Mouse (Mus musculus) hematopoietic stem cell, adult 5-6 weeks (primary cell): ENCODE measurements at regions not wholly inside any gene's neighbourhood (a gene's known extent, or its start where the extent isn't known, plus 50 kb on each side); places are given as distances from the start of the nearest gene placed in this dataset.

Source experiments
- ATAC-seq, 2 experiments: fragments of 125-278 bp in 1 of 2; replicated peaks in 1 of 2; 2 replicates each; pipeline ENCODE4 v1.8.0; 2016 to 2017; ENCODE audit warnings: inconsistent platforms in 2 of 2, mild to moderate bottlenecking in 2 of 2, moderate number of reproducible peaks in 2 of 2, low read depth in 1 of 2, moderate TSS enrichment in 1 of 2; ENCODE audit not compliant: low FRiP score in 2 of 2, poor library complexity in 2 of 2, severe bottlenecking in 2 of 2, insufficient read depth in 1 of 2, low TSS enrichment in 1 of 2

- no peak for ATAC-seq
Observed at GRCm38 (mm10) chr5:132760396-132760795, 217.3 kb upstream of the Auts2 start.

DNA sequence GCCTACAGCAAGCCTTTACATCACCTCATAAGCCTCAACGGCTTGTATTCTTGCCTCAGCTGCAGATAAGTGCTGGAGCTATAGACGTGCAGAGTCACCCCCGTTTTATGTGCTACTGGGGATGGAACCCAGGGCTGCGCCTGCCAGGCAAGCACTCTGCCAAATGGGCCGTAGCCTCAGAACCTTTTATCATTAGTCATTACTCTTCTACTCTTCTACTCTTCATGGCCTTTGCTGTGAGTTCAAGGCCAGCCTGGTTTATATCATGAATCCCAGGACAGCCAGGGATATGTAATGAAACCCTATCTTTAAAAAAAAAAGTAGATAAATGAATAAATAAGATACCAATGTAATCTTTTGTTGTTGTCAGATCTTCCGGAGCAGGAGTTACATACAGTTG is 216.6 kb upstream of the Auts2 start:
- ATAC-seq = no peak

GRCm38 (mm10) chr5:132758941-132759340 is 215.8 kb upstream of the Auts2 start:
- ATAC-seq = no peak

DNA sequence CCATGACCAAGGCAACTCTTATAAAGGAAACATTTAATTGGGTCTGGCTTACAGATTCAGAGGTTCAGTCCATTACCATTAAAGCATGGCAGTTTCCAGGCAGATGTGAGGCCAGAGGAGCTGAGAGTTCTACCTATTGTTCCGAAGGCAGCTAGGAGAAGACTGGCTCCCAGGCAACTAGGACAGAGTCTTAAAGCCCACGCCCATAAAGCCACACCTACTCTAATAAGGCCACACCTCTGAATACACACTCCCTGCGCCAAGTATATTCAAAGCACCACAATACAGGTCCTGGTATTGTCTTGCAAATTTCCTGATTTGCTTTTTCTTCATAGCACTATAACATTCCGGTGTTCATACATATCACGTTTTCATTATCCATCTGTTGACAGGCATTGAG is 194.8 kb upstream of the Auts2 start:
- ATAC-seq = no peak

DNA sequence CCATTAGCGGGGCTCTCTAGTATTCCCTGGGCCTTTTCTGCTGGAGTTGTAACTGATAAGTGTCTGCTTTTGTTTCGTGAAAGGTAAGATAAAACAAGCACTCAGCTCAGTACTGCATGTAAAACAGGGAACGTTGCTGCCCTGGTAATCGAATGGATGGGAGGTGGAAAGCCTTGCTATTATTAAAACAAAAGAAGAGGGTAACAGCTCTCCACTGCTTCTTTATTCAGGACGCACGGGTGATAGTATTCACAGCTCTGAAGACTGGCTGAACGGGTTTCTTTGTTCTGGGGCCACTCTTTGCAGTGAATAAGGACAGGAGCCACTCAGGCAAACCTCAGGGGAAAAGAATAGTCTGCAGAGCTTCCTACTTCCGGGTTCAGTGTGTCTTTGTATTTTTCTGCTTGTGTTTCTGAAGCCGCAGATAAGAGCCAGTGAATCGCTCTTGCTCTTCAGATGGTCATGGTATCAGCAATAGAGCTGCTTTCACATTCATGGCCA is 185.6 kb upstream of the Auts2 start:
- ATAC-seq = no peak

DNA sequence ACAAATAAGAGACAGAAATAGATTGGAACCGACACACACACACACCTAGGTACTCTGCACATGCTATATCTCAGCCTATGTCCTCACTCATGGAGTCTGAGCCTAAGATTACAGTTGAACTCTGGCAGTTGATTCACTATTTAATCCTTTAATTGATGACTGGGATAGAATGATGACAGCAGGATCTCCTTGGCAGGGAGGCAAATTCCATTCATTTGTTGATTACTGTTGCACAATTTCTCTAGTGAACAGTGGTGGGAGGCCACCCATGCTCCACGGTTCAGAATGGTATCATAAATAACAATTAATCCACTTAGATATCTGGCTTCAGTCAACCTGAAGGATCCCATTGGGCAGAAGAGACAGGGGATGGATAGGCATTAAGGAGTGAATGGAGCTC is 181.3 kb upstream of the Auts2 start:
- no peak for ATAC-seq

DNA sequence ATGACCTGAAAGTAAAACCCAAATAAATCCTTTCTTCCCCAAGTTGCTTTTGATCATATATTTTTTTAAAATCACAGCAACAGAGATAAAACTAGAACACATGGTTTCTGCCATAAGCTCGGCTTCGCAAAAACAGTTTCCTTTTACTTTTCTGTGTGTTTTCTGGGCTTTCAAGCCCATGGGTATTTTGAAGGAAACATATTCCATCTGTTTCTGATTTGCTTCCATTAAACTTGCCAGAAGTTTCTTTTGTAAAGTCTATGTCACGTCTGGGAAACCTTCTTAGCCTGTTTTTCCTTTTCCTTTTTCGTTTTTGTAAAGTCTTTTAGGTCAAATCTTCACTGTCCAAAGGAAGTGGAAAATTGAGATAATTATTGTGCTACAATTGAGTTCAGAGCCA is 167.2 kb upstream of the Auts2 start:
- no peak for ATAC-seq

DNA sequence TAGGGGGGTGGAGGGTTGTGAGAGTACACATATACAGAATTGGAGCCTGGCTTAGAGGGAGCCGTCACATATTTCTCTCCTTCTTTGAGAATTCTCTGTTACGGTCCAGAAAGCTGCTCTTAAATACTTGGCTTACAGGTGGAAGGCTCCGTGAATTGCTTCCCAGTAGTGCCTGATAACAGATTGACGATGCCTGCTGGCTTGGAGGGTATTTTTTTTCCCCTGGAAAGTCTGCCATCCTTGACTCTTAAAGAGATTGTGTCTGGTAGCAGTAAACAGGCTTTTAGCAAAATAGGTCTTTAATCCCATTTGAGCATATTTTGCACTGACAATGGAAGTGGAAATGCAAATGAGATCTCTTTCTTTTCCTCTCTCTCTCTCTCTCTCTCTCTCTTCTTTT is 164.4 kb upstream of the Auts2 start:
- no peak for ATAC-seq

DNA sequence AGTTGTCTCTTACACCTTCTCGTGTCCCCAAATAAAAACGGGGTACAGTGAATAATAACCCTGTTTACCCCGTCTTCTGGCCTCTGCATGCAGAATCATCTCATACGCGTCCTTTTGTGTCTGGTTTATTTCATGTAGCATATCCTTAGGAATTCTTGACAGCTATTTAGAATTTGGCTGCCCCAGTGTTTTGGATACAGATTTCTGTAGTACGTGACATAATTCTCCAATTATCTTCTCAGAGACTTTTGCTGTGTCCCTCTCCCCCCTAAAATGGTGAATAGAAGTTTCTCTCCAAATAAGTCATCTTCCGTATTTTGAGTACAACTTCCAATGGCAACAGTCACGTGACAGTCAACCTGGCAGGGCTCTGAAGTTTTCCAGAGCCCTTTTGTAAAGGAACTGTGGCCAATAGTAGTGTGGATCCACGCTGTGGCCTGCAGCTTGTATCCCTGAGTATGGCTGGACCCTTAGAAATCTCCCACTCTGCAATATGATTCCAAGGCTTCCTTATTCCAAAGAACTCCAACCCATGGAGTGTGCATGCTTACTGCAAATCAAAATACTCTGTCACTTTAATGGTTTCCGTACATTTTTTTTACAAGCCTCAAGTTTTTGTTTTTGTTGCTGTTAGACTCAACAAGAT is 160.4 kb upstream of the Auts2 start:
- no peak for ATAC-seq

- no peak for ATAC-seq
Observed at GRCm38 (mm10) chr5:132702573-132702972, 159.4 kb upstream of the Auts2 start.

DNA sequence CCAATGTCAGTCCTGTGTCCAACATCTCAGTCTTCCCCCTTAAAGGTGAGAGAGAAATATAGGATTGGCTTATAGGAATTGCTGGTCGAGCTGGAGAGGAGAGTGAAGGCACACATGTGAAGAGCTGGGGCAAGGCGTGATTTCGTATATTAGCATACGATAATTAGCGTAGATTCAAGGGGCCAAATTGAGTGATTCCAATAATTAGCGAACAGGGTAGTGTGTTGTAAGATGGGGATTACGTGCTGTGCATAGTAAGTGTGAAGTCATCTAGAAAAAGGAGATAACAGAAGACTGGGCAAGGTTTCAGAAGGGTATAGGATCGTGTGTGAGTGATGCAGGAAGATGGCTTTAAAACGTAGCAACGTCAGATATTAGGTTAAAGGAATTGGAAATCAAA is 147.6 kb upstream of the Auts2 start:
- ATAC-seq = no peak

DNA sequence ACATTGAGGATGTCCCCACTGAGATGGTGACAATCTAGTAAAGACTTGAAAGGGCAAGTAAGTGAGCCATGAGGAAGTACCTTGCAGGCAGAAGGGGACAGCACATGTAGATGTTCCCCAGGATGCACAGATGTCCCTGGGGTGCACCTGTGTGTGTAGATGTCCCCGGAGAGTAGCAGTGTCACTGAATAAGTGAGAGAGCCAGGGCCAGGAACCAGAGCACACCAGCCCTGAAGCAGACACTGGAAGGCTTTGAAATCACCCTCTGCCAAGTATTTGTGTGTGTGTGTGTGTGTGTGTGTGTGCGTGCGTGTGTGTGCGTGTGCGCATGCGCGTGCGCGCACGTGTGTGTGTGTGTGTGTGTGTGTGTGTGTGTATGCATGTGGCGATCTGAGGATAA is 132.1 kb upstream of the Auts2 start:
- no peak for ATAC-seq

GRCm38 (mm10) chr5:132673599-132674305 is 130.6 kb upstream of the Auts2 start:
- ATAC-seq = no peak

GRCm38 (mm10) chr5:132671496-132671895 is 128.4 kb upstream of the Auts2 start:
- ATAC-seq = no peak

GRCm38 (mm10) chr5:132667316-132667715 is 124.2 kb upstream of the Auts2 start:
- ATAC-seq = no peak

DNA sequence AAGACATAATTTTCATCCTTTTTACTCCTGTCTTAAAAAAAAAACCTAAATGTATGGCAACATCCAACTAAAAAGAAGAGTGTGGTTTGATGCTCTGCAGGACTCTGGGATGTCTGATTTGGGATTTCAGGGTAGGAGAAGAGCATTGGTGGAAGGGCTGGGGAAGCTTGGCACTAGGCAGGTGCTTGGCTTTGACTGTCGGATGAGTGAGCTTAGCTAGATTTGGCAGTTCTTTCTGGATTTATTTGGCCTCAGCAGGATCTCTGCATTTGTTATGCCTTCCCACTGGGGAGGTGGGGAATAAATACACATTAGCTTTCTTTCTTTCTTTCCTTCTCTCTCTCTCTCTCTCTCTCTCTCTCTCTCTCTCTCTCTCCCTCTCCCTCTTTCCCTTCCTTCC is 118.1 kb upstream of the Auts2 start:
- ATAC-seq = no peak

- no peak for ATAC-seq
Observed at GRCm38 (mm10) chr5:132660036-132660435, 116.9 kb upstream of the Auts2 start.

DNA sequence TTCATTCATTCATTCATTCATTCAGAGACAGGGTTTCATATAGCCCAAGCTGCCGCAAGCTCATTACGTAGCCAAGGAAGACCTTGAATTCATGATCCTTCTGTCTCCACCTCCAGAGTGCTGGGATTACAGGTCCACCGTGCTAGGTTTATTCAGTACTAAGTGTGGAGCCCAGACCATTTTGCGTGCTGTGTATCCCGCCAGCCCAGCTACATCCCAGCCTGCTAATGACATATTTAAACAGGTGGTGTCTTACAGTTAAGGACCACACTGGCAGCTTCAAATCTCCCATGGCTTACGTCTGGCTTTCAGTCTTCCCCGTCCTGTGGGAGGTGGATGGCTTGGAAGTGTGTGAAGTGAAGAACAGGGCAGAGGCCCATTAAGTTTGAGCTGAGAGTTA is 111.2 kb upstream of the Auts2 start:
- ATAC-seq = no peak

DNA sequence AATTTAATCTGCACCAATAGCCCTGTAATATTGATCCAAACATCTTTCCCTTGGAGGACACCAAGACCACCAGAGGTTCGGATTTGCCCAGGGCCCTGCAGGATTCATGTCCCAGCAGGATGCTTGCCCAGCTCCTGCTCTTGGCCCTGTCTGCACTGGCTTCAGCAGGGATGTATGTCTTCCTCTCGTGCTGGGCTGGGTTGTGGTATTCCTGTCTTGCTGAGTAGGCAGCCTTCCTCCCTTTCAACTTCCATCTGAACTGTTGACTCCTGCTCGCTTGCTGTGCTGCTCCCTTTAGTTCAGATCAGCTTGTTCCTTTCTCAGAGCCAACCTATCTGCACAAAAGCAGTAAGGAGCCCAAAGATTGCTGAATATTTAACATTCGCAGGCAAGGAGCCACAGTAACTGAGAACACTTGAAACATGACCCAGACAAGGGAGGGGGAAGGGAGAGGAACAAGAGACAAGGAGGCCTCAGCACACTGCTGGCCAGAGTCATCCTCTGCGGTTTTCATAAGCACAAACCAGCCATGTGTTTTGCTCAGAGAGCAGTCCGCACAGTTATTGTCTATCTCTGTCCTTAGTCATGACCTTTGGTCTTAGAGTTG is 110.7 kb upstream of the Auts2 start:
- no peak for ATAC-seq
